Comparison of ENCODE assay signal across 18 mouse cellular contexts in the genomic region with DNA sequence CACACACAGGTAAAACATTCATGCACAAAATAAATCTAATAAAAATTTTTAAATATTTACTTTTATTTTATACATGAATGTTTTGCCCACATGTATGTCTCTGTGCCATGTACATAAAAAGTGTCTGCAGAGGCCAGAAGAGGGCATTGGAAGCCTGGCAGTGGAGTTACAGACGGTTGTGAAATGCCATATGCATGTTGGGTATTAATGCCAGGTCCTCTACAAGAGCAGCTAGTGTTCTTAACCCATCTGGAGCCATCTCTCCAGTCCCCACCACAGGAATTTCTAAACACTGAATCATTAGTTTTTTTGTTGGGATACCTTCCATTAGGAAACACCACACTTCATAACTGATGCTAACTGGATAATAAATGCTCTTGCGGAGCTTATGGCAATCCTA. TPM values are rescaled to one million over a fixed set of nuclear protein-coding genes. Genes with fewer than 3 reads are reported as not detected.
A peak's percentile ranks its signal among the peaks of the same experiment; 100 is the strongest.
DNase-seq lines count a peak whose midpoint lies in the region; TF ChIP-seq lines count a peak whose summit lies in the region.
"Had no signal": no experiment of that assay in that cellular context is flagged by ENCODE, and none has a peak within 500 bp of the region (broad histone marks: within the 10 kb centered on the region; RNA-seq: fewer than 3 reads in every experiment).

No protein-coding gene starts in this region.

- H3K4me1 ChIP-seq in MEL (ENCODE audit: control insufficient read depth in 1 of 2, insufficient read depth in 2 of 2, low read length in 2 of 2) = peaks cover 24 to 26% of the 10 kb centered on the region in 2 experiments
- H3K4me1 ChIP-seq: forebrain, embryonic 12.5 days; hindbrain, embryonic 10.5 days; intestine, embryonic 15.5 days; midbrain, embryonic 10.5 days had no signal

- DNase-seq in layer of hippocampus, adult 2 months (ENCODE audit: low spot score in 2 of 2) = no peak
- no peak for DNase-seq in layer of hippocampus, postnatal 14 days (ENCODE audit: low spot score in 2 of 2)
- DNase-seq in 416B (ENCODE audit: low read depth) (peak; percentile 67), MEL (ENCODE audit: low read depth, low spot score) (no peak)
- DNase-seq in fibroblast of lung, adult 2 months (ENCODE audit: low read depth) = peak; percentile 41
- no peak for DNase-seq in right cerebral cortex, postnatal 10 days (ENCODE audit: low spot score in 2 of 2)
- no peak for DNase-seq in embryo, embryonic 9.5 days (ENCODE audit: extremely low spot score)
- DNase-seq: cerebellum, adult 11 months; cerebellum, adult 9-11 months; liver, embryonic 13.5 days; lung, embryonic 14.5 days; lung, postnatal 4 days; right cerebral cortex, postnatal 4 days; thymus, postnatal 36 days had no signal

- no peak for TF ChIP-seq EP300 in MEL (IDR thresholded peaks at IDR 0.05; ENCODE audit: low read depth in 1 of 2, low read length in 2 of 2)

- no peak overlapping the region for H3K4me3 ChIP-seq in layer of hippocampus, adult 2 months
- no peak overlapping the region for H3K4me3 ChIP-seq in MEL (ENCODE audit: control insufficient read depth in 1 of 2, insufficient read depth in 1 of 2, low read depth in 2 of 2, low read length in 2 of 2)
- H3K4me3 ChIP-seq: forebrain, embryonic 12.5 days; hindbrain, embryonic 10.5 days; intestine, embryonic 15.5 days; liver, embryonic 13.5 days; midbrain, embryonic 10.5 days had no signal

- no peaks in the 10 kb centered on the region for H3K9me3 ChIP-seq in MEL (replicated peaks; ENCODE audit: insufficient read depth, low read length)
- H3K9me3 ChIP-seq: forebrain, embryonic 12.5 days; hindbrain, embryonic 10.5 days; intestine, embryonic 15.5 days; liver, embryonic 13.5 days; midbrain, embryonic 10.5 days had no signal

- no peaks in the 10 kb centered on the region for H3K27me3 ChIP-seq in MEL (ENCODE audit: control insufficient read depth in 1 of 2, insufficient read depth in 2 of 2, low read length in 2 of 2)
- H3K27me3 ChIP-seq: forebrain, embryonic 12.5 days; intestine, embryonic 15.5 days; liver, embryonic 13.5 days had no signal

- H3K9ac ChIP-seq in MEL (ENCODE audit: control insufficient read depth, low read depth, low read length, poor library complexity, severe bottlenecking) = no peak overlapping the region
- H3K9ac ChIP-seq: forebrain, embryonic 12.5 days; intestine, embryonic 15.5 days; liver, embryonic 13.5 days; lung, embryonic 14.5 days had no signal

- TF ChIP-seq CTCF in layer of hippocampus, adult 2 months (conservative IDR thresholded peaks at IDR 0.05) = 0 out of 2 replicates have a peak, but pooled peaks have one; percentile 7
- TF ChIP-seq CTCF in MEL (IDR thresholded peaks at IDR 0.05 in 2 of 3, conservative IDR thresholded peaks at IDR 0.05 in 1 of 3; ENCODE audit: control insufficient read depth in 1 of 3, insufficient read depth in 1 of 3, low read depth in 2 of 3, low read length in 3 of 3, poor library complexity in 1 of 3, severe bottlenecking in 1 of 3) = no peak

- no peak overlapping the region for H3K27ac ChIP-seq in layer of hippocampus, adult 2 months
- H3K27ac ChIP-seq in MEL (ENCODE audit: control insufficient read depth, low read depth, low read length) = no peak overlapping the region
- H3K27ac ChIP-seq: forebrain, embryonic 12.5 days; hindbrain, embryonic 10.5 days; intestine, embryonic 15.5 days; liver, embryonic 13.5 days; midbrain, embryonic 10.5 days had no signal

- no peaks in the 10 kb centered on the region for H3K79me2 ChIP-seq in MEL (ENCODE audit: control insufficient read depth, insufficient read depth, low read length, poor library complexity)

- no peak for TF ChIP-seq RAD21 in MEL (IDR thresholded peaks at IDR 0.05; ENCODE audit: low read depth, low read length)

- peaks cover 0 to 32% of the 10 kb centered on the region in 2 experiments; a peak in 3 of 4 replicates for H3K36me3 ChIP-seq in MEL (ENCODE audit: control insufficient read depth in 1 of 2, insufficient read depth in 2 of 2, low read length in 2 of 2)
- H3K36me3 ChIP-seq: forebrain, embryonic 12.5 days; hindbrain, embryonic 10.5 days; intestine, embryonic 15.5 days had no signal

- TF ChIP-seq POLR2A in MEL (IDR thresholded peaks at IDR 0.05; ENCODE audit: control insufficient read depth in 1 of 2, insufficient read depth in 1 of 2, low read depth in 1 of 2, low read length in 2 of 2, poor library complexity in 1 of 2) = no peak

TF ChIP-seq in MEL, 35 proteins besides CTCF, POLR2A, EP300 and RAD21:
- TF ChIP-seq ELF1 (IDR thresholded peaks at IDR 0.05; ENCODE audit: low read depth, low read length) = no peak
- 0 out of 2 replicates have a peak, but pooled peaks have one; percentile 9 for TF ChIP-seq SMC3 (IDR thresholded peaks at IDR 0.05; ENCODE audit: low read depth, low read length)
- no peak for TF ChIP-seq BHLHE40 (IDR thresholded peaks at IDR 0.05; ENCODE audit: borderline replicate concordance, low read depth, low read length)

RNA-seq across cellular contexts. Expression of gene Icam2, which starts 49.7 kb away (rescaled TPM):
- total RNA-seq in layer of hippocampus, adult 2 months (2021) = 1 to 10 TPM; 2.1 to 2.2 TPM
- 1 to 10 TPM; 4.5 to 5.9 TPM for total RNA-seq in layer of hippocampus, postnatal 14 days (2021)
- 58.1 and 82.7 TPM in 2 replicates for total RNA-seq in MEL (2012; rRNA removed)
- 10 to 100 TPM in 1 of 2 experiments, not detected in 1; 49.6 TPM for polyA plus RNA-seq in MEL (2012; ENCODE audit: insufficient read depth in 1 of 2, insufficient read length in 2 of 2, low read depth in 1 of 2, low replicate concordance in 2 of 2, missing spikeins in 1 of 2)

RNA-seq across cellular contexts. Expression of gene Ern1, which starts 50.1 kb away (rescaled TPM):
- 10 to 100 TPM; 11.2 to 11.8 TPM for total RNA-seq in layer of hippocampus, adult 2 months (2021)
- 10 to 100 TPM in 1 of 2 experiments, 1 to 10 TPM in 1; 9.2 to 10.2 TPM for total RNA-seq in layer of hippocampus, postnatal 14 days (2021)
- total RNA-seq in MEL (2012; rRNA removed) = 4.3 and 4.8 TPM in 2 replicates
- polyA plus RNA-seq in MEL (2012; ENCODE audit: insufficient read depth in 1 of 2, insufficient read length in 2 of 2, low read depth in 1 of 2, low replicate concordance in 2 of 2, missing spikeins in 1 of 2) = 1 to 10 TPM in 1 of 2 experiments, not detected in 1; 5.7 TPM

Comparison
In these comparisons a context has a peak if more than half of its experiments do, and no peak if none do; other contexts are left out.
1. DNase-seq: peak in 416B (single experiment) and fibroblast of lung, adult 2 months (single experiment); none in layer of hippocampus, adult 2 months (0 of 2), layer of hippocampus, postnatal 14 days (0 of 2), MEL (single experiment), right cerebral cortex, postnatal 10 days (0 of 2) and embryo, embryonic 9.5 days (single experiment).